Mouse (Mus musculus) erythroblast, adult 5-6 weeks (primary cell): Measurements from ENCODE around the gene Syt12. TPM values are rescaled to one million over a fixed set of nuclear protein-coding genes. Genes with fewer than 3 reads are reported as not detected.
A peak's percentile ranks its signal among the peaks of the same experiment; 100 is the strongest.

Experiments
- ATAC-seq: replicated peaks from 2 replicates; pipeline ENCODE4 v1.8.0; 2016; ENCODE audit warnings: moderate number of reproducible peaks, mild to moderate bottlenecking, moderate TSS enrichment, inconsistent platforms; ENCODE audit not compliant: poor library complexity, low FRiP score, severe bottlenecking
- total RNA-seq, 2 experiments: library from RNA; stranded (forward) in 1 of 2; stranded (reverse) in 1 of 2; fragments of 150-400 nt in 1 of 2; fragments of 200-764, 138-1000 nt in 1 of 2; gene quantifications; 2 replicates each; pipeline versions ENCODE4 v1.2.3 to v1.2.4; 2015 to 2017; ENCODE audit warnings: low replicate concordance in 2 of 2

The Syt12 gene
- total RNA-seq (2015; ENCODE audit: low replicate concordance) = not detected in 2 replicates
- not detected in 2 replicates for total RNA-seq (2017; ENCODE audit: low replicate concordance)

GRCm38 (mm10) chr19:4477345-4478189, at the start of gene Syt12:
TSS of gene Syt12 (minus strand) at chr19:4477447.
- 0 out of 2 replicates have a peak, but pooled peaks have one; percentile 14 for ATAC-seq

GRCm38 (mm10) chr19:4521426-4522050, 44.3 kb upstream of the Syt12 start:
- no peak for ATAC-seq

GRCm38 (mm10) chr19:4517483-4517882, 40.2 kb upstream of the Syt12 start:
- no peak for ATAC-seq

- no peak for ATAC-seq
Observed at GRCm38 (mm10) chr19:4516288-4516687, 39.0 kb upstream of the Syt12 start.

DNA sequence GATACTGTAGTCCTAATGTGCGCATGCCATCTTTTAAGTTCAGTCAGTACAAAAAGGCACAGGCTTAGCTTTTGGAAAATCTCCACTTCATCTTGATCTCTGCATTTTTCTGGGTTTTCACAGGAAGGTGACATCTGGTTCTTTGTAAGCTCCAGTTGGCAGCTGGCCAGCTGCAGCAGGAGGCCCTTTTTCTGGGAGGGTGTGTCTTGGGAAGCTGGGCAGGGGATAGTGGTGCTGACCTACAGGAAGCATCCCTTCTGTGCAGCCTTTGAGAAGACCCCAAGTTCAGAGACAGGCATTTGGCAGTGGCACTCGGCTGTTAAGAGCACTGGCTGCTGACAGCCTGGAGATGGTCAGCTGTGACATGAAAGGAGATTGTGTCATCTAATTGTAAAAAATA, 38.5 kb upstream of the Syt12 start:
- ATAC-seq = no peak

DNA sequence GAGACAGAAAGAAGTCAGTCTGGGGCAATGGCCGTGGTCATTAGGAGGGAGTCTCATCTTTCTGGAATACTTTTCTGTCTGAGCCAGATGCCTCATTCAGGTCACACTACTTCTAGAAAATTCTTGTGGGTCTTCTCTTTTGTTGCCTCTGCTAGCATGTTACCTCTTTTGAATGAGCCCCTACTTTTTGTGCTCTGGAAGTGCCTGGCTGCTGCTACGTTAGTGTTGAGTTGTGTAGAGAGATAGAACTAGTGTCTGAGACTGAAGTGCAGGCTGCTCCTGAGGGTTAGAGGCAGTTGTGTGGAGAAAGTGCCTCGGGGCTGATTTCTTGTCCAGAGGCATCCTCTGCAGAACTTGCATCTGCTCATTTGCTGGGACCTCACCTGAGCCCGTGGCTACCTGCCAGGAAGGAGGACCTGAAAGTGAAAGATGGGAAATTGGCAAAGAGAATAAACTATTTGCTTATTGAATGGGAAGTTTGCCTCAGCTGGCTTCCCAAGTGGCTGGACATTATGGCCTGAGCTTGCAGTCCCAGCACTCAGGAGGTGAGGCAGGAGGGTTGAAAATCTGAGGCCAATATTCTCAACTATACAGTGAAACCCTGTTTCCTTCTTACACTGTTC, 36.1 kb upstream of the Syt12 start:
- ATAC-seq = no peak

DNA sequence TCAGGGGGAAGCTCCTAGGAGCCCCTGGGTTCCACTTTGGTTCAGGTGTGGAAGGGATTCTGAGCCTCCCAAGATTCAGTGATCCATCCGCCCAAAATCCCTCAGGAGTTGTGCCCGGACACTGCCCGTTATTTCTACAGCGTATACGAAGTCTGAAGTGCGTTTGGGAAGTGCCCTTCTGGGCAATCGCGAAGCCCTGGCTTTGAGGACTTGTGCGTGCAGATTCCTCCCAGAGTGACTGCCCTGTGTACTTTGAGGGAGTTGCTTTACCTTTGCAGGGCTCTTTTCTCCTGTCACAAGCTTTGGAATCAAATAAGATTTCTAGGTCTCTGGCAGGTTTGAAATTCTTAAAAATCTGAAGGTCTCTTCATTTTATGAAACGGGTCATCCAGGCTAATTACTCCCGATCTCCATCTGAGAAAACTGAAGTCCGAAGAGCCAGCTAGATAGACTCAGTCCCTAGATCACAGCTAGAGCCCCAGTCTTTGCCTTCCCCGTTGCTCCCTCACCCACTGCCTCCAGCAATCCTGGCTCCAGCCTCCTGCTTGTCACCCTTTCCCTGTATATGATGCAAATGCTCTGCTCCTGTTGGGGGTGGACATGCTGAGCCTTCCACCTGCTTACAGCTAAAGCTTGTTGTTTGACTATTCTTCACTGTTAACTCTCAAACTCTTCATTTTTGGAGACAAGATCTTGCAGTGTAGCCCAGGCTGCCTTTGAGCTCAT, 34.0 kb upstream of the Syt12 start:
- no peak for ATAC-seq

GRCm38 (mm10) chr19:4509986-4510963, 33.0 kb upstream of the Syt12 start, which contains the start of gene Pcx:
TSS of gene Pcx (plus strand) at chr19:4510472.
- ATAC-seq = peak; percentile 94

- no peak for ATAC-seq
Observed at GRCm38 (mm10) chr19:4507746-4508145, 30.5 kb upstream of the Syt12 start.

DNA sequence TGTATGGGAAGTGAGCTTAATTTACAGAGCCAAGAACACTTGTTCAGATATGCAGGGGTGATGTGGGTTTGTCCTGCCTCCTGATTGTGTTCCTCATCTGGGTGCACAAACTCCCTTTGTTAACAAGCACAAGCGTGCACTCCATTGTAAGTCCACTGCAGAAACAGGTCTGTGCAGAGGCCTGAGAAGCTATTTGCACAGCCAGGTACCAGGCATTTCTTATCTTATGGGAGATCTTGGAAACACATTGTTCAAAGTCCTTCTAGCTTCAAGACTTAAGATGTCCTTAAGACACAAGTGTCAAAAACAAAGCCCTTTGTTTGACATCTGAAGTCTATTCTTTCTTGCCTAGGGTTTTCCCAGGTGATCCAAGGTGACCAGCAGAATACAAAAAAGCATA, 27.6 kb upstream of the Syt12 start:
- no peak for ATAC-seq

- ATAC-seq = no peak
Observed at GRCm38 (mm10) chr19:4502701-4503100, 25.5 kb upstream of the Syt12 start.

- ATAC-seq = no peak
Observed at GRCm38 (mm10) chr19:4498062-4498933, 21.1 kb upstream of the Syt12 start, which contains the start of gene 2010003K11Rik. TSS of gene 2010003K11Rik (minus strand) at chr19:4498583.

GRCm38 (mm10) chr19:4497263-4497973, 20.2 kb upstream of the Syt12 start:
- ATAC-seq = peak; percentile 63

DNA sequence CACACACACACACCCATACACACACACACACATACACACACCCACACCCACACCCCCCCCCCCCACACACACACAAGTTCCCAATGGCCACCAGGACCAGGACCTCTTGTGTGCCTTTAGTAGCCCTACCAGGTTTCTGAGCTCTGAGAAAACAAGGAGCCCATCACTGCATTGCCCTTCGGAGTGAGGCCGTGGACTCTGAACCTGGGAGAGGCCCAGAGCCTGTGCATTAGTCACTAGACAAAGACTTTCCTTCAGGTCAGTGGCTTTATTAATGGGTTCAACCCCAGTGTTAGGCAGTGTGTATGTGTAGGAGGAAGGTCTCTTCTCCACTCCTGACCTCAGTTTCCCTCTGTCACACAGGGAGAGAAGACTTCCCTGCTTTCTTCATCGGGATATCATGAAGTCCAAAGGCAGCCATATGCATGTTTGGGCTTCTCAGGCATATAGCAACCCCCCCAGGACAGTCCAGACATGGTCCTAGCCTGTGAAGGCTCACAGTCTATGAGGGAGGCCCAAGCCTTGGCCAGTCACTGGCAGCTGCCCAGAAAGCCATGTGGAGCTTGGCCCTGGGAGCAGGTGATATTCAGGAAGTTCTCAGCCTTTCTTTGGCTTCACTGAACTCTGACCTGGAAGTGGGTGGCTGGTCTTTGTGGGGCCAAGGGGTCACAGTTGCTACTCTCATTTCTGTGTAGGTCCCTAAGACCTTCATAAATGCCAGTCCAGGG, 19.5 kb upstream of the Syt12 start:
- ATAC-seq = no peak

- ATAC-seq = no peak
Observed at GRCm38 (mm10) chr19:4495814-4496213, 18.6 kb upstream of the Syt12 start.

GRCm38 (mm10) chr19:4494707-4495106, 17.5 kb upstream of the Syt12 start:
- no peak for ATAC-seq
